Mouse (Mus musculus) C3H10T1/2 (cell line): Measurements from ENCODE around the gene Ankk1. TPM values are rescaled to one million over a fixed set of nuclear protein-coding genes. Genes with fewer than 3 reads are reported as not detected.

Experiments
- polyA plus RNA-seq, 2 experiments: library from polyadenylated mRNA; unstranded; fragments of >200 nt; fragmentation: generic; extraction: Trizol; gene quantifications; one replicate each; pipeline ENCODE4 v1.2.1; 2012; ENCODE audit warnings: missing spikeins in 2 of 2

Ankk1 gene
- polyA plus RNA-seq = not detected

DNA sequence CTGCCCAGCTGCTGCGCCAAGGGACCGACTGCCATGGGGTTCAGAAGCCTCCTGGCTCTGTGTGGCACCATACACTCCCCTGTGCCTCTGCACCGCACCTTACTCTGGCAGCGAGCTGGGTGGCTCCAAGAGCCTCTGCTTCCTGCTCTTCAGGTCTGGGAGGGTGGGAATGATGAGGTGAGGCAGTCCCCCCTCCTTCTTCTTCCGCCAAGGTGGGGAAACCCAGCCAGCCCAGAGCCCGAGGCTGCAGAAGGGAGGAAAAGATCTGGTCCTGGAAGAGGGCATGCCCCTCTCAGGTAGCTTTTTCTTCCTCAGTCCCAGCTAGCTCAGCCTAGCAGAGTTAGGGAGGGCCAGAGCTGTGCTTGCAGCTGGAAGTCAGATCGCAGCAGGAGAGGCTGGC, at the start of gene Ankk1:
Gene Ankk1 (minus strand): TSS at position 101 of the 400 bp plus-strand sequence.

Other genes starting within 250 kb of the Ankk1 start
- gene Gm4894, start 176.5 kb downstream of the Ankk1 start, polyA plus RNA-seq = not detected
- not detected for gene Drd2, start 86.4 kb downstream of the Ankk1 start, polyA plus RNA-seq
- gene Ttc12, start 59.2 kb upstream of the Ankk1 start, polyA plus RNA-seq = 1 to 10 TPM in 1 of 2 experiments, under 1 TPM in 1; 0.29 to 1.5 TPM